Mouse (Mus musculus): ENCODE data around the gene Arhgef18. TPM values are rescaled to one million over a fixed set of nuclear protein-coding genes. Genes with fewer than 3 reads are reported as not detected.

The Arhgef18 gene
- total RNA-seq, 1 experiment from 2014 or later, result 39.8 TPM

Other genes starting within 250 kb of the Arhgef18 start
- gene Insr, start 113.4 kb upstream of the Arhgef18 start, total RNA-seq (2017), result 15.3 and 19.0 TPM in 2 replicates
- 40.1 and 40.4 TPM in 2 replicates for gene A430078G23Rik, start 39.6 kb upstream of the Arhgef18 start, total RNA-seq (2017)
- gene Pex11g, start 74.7 kb downstream of the Arhgef18 start, total RNA-seq (2017), result 0.84 and 4.1 TPM in 2 replicates
- gene Tex45, start 77.9 kb downstream of the Arhgef18 start, total RNA-seq (2017), result not detected in 2 replicates
- gene Zfp358, start 100.1 kb downstream of the Arhgef18 start, total RNA-seq (2017), result 10.6 and 11.6 TPM in 2 replicates
- 29.8 and 40.4 TPM in 2 replicates for gene Mcoln1, start 107.5 kb downstream of the Arhgef18 start, total RNA-seq (2017)
- gene Pnpla6, start 122.4 kb downstream of the Arhgef18 start, total RNA-seq (2017), result 26.4 and 34.5 TPM in 2 replicates
- 0.69 and 2.0 TPM in 2 replicates for gene C330021F23Rik, start 175.0 kb downstream of the Arhgef18 start, total RNA-seq (2017)
- 3.9 TPM in 2 replicates for gene Camsap3, start 194.3 kb downstream of the Arhgef18 start, total RNA-seq (2017)
- gene Xab2, start 228.3 kb downstream of the Arhgef18 start, total RNA-seq (2017), result 56.6 and 75.0 TPM in 2 replicates
- 209 and 215 TPM in 2 replicates for gene Pet100, start 228.5 kb downstream of the Arhgef18 start, total RNA-seq (2017)
- not detected in 2 replicates for gene Pcp2, start 232.5 kb downstream of the Arhgef18 start, total RNA-seq (2017)
- 121 and 152 TPM in 2 replicates for gene Stxbp2, start 237.9 kb downstream of the Arhgef18 start, total RNA-seq (2017)